Mouse (Mus musculus) adrenal gland, postnatal 14 days (tissue): ENCODE results near the gene Tmem237. TPM values are rescaled to one million over a fixed set of nuclear protein-coding genes. Genes with fewer than 3 reads are reported as not detected.

Source experiments
- DNase-seq: peaks from one replicate; pipeline ENCODE4 v3.0.0; 2021; ENCODE audit warnings: mixed read lengths
- total RNA-seq: library from RNA; stranded (reverse); gene quantifications from 2 replicates; pipeline ENCODE4 v1.2.3, GENCODE M21; 2021

Tmem237 gene
- total RNA-seq, 1 experiment from 2014 or later = 17.1 TPM

DNA sequence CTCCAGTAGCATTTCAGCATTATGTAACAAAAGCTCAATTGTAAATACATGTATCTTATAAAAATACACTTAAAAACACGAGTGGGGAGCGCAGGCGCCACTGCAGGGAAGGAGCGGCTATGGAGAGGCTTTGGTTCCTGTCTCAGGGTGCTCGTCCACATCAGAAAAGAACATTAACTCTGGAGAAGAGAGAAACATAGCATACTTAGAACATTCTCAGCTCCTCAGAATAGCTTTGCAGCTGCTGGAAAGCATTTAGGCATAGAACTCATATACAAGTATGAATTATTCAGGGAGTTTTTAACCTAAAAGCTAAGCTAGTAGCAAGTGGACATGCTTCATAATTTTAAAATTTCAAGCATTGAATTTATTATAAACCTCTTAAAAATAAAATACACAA, 19.2 kb downstream of the Tmem237 start:
- no peak for DNase-seq

DNA sequence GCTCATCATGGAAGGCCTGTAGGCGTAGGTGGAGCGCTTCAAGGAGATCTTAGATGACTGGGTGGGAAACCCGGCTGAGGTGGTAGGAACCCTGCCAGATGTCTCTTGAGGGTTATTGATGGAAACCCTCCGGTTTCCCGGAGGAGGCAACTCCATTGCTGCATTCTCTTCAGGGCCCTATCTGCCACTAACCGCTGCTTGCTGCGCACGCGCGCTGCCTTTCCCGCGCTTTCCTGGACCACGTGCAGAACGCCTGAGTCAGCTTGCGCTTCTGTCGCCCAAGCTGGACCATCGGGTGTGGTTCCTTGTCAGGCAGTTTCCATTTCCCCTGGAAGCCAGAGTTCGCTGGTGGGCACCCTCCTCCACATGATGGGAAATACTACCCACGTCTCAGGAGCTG, 25.5 kb downstream of the Tmem237 start, which contains the start of gene C2cd6:
Gene C2cd6, minus strand, starts transcription at position 196 of the 400 bp plus-strand sequence.
- DNase-seq = no peak

DNA sequence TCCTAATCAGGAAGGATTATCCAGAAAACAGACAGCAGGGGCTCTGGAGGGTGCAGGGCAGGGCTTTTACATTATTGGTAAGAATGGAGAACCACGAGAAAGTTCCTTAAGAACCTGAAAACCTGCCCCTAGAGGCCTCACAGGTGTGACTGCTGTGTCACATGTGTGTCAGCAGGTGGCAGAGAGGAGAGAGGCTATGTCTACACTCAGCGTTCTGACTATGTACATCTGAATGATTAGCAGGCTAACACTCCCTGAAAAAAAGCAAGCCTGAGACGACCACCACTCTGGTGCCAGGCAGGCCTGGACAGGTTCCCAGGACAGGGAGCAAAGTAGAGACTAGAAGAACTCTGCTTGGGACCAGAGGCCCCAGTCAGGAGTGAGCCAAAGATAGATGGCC, 49.3 kb downstream of the Tmem237 start:
- DNase-seq = no peak

DNA sequence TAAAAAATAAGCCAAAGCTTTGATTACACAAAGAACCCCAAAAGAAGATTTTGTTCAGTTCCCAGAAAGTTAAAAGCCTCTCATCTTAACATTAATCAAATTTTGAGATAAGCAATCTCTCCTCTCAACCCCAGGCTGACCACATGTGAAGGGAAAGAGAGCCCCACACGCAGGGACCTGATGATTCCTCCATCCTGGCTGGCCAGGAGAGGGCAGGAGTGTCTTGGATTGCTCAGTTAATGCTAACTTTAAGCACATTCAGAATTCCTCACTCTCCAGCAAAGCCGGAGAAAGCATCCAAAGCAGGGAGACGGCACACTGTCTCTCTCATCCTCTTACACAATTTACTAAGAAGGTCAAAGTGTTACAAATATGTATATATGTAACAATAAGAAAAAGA, 52.2 kb downstream of the Tmem237 start:
- peak; percentile 72 for DNase-seq

DNA sequence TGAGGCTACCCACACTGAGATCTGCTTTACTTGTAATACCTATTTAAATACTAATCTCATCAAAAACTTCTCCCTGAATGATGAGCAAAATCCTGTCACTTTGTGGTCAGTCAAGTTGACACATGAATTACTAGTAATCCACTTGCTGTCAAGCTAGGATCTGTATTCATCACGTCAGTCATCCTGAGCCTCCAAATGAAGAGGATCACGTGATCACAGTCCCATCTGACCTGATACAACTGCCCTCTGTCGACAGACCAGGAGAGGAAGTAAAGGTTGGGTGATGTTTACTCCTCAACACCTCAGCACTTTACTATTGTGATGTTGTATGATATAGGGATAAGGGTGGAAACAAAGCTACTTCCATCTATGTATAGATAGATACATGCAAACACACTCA, 56.5 kb downstream of the Tmem237 start:
- DNase-seq = no peak

DNA sequence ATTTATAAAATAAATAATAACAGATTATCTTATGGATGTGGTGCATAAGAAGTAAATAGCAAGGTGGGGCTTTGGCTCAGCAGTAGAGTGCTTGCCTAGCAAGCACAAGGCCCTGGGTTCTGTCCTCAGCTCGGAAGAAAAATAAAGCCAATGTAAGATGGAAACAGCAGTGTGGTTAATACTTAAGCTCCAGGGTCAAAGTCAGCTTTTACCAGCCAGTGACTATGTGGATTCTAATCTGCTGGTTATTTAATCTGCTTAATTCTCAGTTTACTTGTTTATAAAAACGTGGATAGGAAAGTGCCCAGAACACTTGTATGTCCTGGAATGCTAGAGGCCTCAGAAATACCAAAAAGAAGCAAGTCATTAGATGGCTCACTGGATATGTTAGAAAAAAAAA, 63.3 kb downstream of the Tmem237 start:
- no peak for DNase-seq

DNA sequence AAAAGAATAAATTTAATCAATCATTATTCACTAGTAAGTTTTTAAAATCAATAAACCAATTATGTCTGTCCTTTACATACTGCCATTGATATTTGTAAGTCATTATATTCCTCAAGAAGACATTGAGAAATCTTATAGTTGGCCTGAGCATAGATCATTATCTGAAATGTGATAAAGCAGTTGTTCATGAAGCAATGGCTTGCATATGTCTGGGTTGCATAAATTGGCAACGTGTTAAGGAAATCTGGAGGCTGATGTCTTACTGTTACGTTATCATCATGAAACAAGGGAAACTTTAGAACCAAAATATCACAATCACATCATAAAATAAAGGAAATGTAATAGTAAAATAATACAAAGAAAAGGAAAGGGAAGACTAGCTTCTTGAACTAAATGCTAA, 68.9 kb downstream of the Tmem237 start:
- no peak for DNase-seq

Other genes with a start within 250 kb of the Tmem237 start
- 44.5 and 55.7 TPM in 2 replicates for gene Trak2, start 147.0 kb downstream of the Tmem237 start, total RNA-seq
- gene Stradb, start 146.9 kb downstream of the Tmem237 start, total RNA-seq = 40.0 and 51.1 TPM in 2 replicates
- gene C2cd6, start 25.5 kb downstream of the Tmem237 start, total RNA-seq = not detected in 2 replicates
- gene Mpp4, start 43.0 kb upstream of the Tmem237 start, total RNA-seq = 0.23 and 0.33 TPM in 2 replicates
- 13.2 and 14.4 TPM in 2 replicates for gene Als2, start 116.8 kb upstream of the Tmem237 start, total RNA-seq
- not detected in 2 replicates for gene Cdk15, start 136.5 kb upstream of the Tmem237 start, total RNA-seq